Mouse (Mus musculus): ENCODE measurements around the gene Acsl1.
"Not testable (repeated sequence)": the region's sequence is repeated elsewhere in the genome, so short reads cannot be mapped to it uniquely, and the experiment has no call there.

Gene Acsl1

GRCm38 (mm10) chr8:46559428-46559827 lies 88.6 kb downstream of the Acsl1 start:
- DNase-seq (ENCODE audit: low read depth, low spot score) = no peak

GRCm38 (mm10) chr8:46562333-46562732 lies 91.5 kb downstream of the Acsl1 start:
- no peak for DNase-seq (ENCODE audit: low read depth, low spot score)

- no peak for DNase-seq (ENCODE audit: low read depth, low spot score)
Observed at GRCm38 (mm10) chr8:46566914-46567529, 96.2 kb downstream of the Acsl1 start.

GRCm38 (mm10) chr8:46567946-46568345 lies 97.1 kb downstream of the Acsl1 start:
- DNase-seq (ENCODE audit: low read depth, low spot score) = no peak

GRCm38 (mm10) chr8:46568942-46569341 lies 98.1 kb downstream of the Acsl1 start:
- DNase-seq (ENCODE audit: low read depth, low spot score) = no peak

- DNase-seq (ENCODE audit: low read depth, low spot score) = no peak
Observed at GRCm38 (mm10) chr8:46569659-46570441, 99.0 kb downstream of the Acsl1 start.

- no peak for DNase-seq (ENCODE audit: low read depth, low spot score)
Observed at GRCm38 (mm10) chr8:46570673-46571072, 99.8 kb downstream of the Acsl1 start.

GRCm38 (mm10) chr8:46573446-46573845 lies 102.6 kb downstream of the Acsl1 start:
- no peak for DNase-seq (ENCODE audit: low read depth, low spot score)

GRCm38 (mm10) chr8:46573964-46574363 lies 103.1 kb downstream of the Acsl1 start:
- DNase-seq (ENCODE audit: low read depth, low spot score) = no peak

GRCm38 (mm10) chr8:46578794-46579193 lies 108.0 kb downstream of the Acsl1 start:
- no peak for DNase-seq (ENCODE audit: low read depth, low spot score)

GRCm38 (mm10) chr8:46584328-46584727 lies 113.5 kb downstream of the Acsl1 start:
- not testable (repeated sequence) for DNase-seq (ENCODE audit: low read depth, low spot score)

GRCm38 (mm10) chr8:46585576-46585975 lies 114.7 kb downstream of the Acsl1 start:
- DNase-seq (ENCODE audit: low read depth, low spot score) = no peak

All from retina, postnatal 7 days (tissue).